Mouse (Mus musculus) bone marrow, adult 2 months (tissue): Measurements from ENCODE around the gene Synj1. TPM values are rescaled to one million over a fixed set of nuclear protein-coding genes. Genes with fewer than 3 reads are reported as not detected.
A peak's percentile ranks its signal among the peaks of the same experiment; 100 is the strongest.

Experiments
- H3K27ac ChIP-seq: fragments of 200-500 bp; 2 replicates; pipeline ENCODE4 v1.5.1; 2012; ENCODE audit warnings: low read depth, mild to moderate bottlenecking, control low read depth, inconsistent platforms, low read length; ENCODE audit not compliant: control insufficient read depth, poor library complexity, insufficient read depth
- H3K4me1 ChIP-seq: fragments of 200-500 bp; 2 replicates; pipeline ENCODE4 v1.6.1; 2011; ENCODE audit warnings: low read length; ENCODE audit not compliant: control insufficient read depth, insufficient read depth
- H3K4me3 ChIP-seq: fragments of 200-500 bp; replicated peaks from 2 replicates; pipeline ENCODE3; 2011; ENCODE audit warnings: mild to moderate bottlenecking, low read depth, low read length, control low read depth; ENCODE audit not compliant: control insufficient read depth
- CTCF ChIP-seq: fragments of 200-500 bp; IDR thresholded peaks from 2 replicates; pipeline ENCODE4 v1.5.1; 2011; ENCODE audit warnings: low read length, control low read depth; ENCODE audit not compliant: control insufficient read depth, insufficient read depth
- POLR2A ChIP-seq: fragments of 200-500 bp; IDR thresholded peaks from 2 replicates; pipeline ENCODE4 v1.6.1; 2011; ENCODE audit warnings: low read depth, mild to moderate bottlenecking, control low read depth, low read length, borderline replicate concordance; ENCODE audit not compliant: control insufficient read depth
- WGBS: fragments of 180-500 bp; shearing (Covaris S2); methylation state at CpG from one replicate; pipeline ENCODE4 v1.1.7; 2018; 5-methylcytosine and 5-hydroxymethylcytosine counted together
- polyA plus RNA-seq: library from polyadenylated mRNA; stranded (reverse); fragments of >200 nt; gene quantifications from 2 replicates; pipeline ENCODE4 v1.2.4, GENCODE M21; 2011; ENCODE audit warnings: low replicate concordance; ENCODE audit not compliant: missing spikeins, insufficient read depth, insufficient read length

Synj1 gene
- polyA plus RNA-seq, 1 experiment = 38.2 TPM

- 83% methylated on average over 8 of the region's 8 CpGs for WGBS
- no peak for TF ChIP-seq POLR2A
- no peak for TF ChIP-seq CTCF
- H3K4me1 ChIP-seq = no peaks in the 10 kb centered on the region; the same call in 1 of the 2 replicates
- H3K27ac ChIP-seq = peak overlapping the region; percentile 58
- peak overlapping the region; percentile 60 for H3K4me3 ChIP-seq
These were observed 23.1 kb downstream of the Synj1 start for GRCm38 (mm10) chr16:90988039-90988438.

GRCm38 (mm10) chr16:90971004-90971403 lies 40.1 kb downstream of the Synj1 start:
- H3K27ac ChIP-seq = no peak overlapping the region
- WGBS = 90% methylated on average over 6 of the region's 6 CpGs

DNA sequence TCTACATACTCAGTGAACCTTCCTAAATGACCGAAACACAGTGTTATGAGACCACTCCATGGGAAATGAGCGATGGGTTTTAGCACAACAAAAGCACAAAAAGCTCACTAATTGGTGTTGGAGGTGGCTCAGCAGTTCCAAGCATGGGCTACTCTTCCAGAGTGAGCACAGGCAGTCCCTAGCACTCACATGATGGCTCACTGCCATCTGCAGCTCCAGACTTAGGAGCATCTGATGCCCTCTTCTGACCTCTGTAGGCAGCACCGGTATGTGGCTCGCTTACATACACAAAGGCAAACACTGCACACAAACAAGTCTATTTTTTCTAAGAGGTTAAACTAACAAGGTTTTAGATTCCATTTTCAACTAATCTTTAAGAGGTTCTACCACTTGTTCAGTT lies 44.9 kb downstream of the Synj1 start:
- no peak overlapping the region for H3K27ac ChIP-seq
- H3K4me1 ChIP-seq = peaks cover 2% of the 10 kb centered on the region; the same call in 1 of the 2 replicates
- TF ChIP-seq CTCF (no peak), POLR2A (no peak)
- 88% methylated on average over 4 of the region's 4 CpGs for whole genome bisulfite sequencing
- no peak overlapping the region for H3K4me3 ChIP-seq

More at GRCm38 (mm10) chr16:90971004-90971403, 40.1 kb downstream of the Synj1 start:
- no peaks in the 10 kb centered on the region for H3K4me1 ChIP-seq
- TF ChIP-seq POLR2A (no peak), CTCF (no peak)
- H3K4me3 ChIP-seq = no peak overlapping the region

DNA sequence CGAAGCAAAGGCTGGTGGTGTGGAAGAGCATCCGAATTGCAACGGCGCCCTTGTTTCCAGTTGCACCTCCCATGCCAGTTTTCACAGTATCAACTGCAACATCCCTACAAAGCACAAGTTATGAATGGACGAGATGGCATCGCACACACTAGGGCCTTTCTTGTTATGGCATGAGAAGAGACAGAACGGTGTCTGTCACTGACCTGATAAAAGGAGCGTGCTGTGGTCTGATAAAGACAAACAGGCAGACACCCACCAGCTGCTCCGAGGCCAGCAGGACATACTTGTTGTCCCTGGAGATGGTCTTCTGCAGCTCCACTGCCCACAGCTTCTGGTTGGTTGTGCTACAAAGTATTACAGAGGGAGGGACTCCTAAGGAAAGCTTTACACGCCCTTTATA lies 46.8 kb downstream of the Synj1 start:
- Histone ChIP-seq H3K4me1 (peaks cover 2% of the 10 kb centered on the region; the same call in 1 of the 2 replicates), H3K27ac (peak overlapping the region; percentile 61; the same call in 1 of the 2 replicates), H3K4me3 (no peak overlapping the region)
- 73% methylated on average over 10 of the region's 10 CpGs for WGBS
- TF ChIP-seq CTCF (no peak), POLR2A (no peak)

DNA sequence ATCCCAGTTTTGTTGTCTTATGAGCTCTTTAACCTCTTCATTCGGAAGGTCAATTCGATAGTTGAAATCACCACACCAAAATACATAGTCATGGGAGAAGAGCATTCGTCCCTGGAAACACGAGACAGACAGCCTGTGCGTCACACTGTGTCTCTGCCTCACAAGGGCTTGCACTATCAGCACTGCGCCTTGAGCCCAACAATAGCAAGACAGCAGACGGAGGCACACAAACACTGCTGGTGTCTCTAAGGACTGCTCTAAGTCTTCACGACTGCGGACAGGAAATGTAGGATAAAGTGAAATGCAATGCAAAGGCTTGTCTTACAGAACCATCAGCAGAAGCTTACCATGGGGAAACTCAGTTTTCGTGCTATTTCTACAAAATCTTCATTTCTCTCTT lies 47.2 kb downstream of the Synj1 start:
- peaks cover 2% of the 10 kb centered on the region; the same call in 1 of the 2 replicates for H3K4me1 ChIP-seq
- TF ChIP-seq CTCF = no peak
- no peak for TF ChIP-seq POLR2A
- no peak overlapping the region for H3K4me3 ChIP-seq
- WGBS = 84% methylated on average over 10 of the region's 10 CpGs
- H3K27ac ChIP-seq = no peak overlapping the region

DNA sequence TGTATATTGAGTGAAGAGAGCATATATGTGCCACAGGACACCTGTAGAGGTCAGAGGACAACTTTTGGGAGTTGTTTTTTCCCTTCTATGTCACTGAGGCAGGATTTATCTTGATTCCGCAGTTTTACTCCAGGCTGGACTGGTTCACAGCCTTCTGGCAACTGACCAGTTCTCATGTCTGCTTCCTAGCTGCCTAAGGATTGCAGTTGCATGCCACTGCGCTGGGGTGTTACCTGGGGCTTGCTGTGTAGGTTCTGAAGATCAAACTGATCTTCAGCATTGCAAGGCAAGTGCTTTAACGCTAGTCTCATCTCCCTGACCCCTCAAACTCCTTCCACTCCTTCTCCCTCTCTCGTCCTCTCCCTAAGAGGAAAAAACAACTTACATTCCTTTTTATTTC lies 47.9 kb downstream of the Synj1 start:
- no peak for TF ChIP-seq CTCF
- TF ChIP-seq POLR2A = no peak
- no peak overlapping the region for H3K27ac ChIP-seq
- WGBS = 87% methylated on average over 4 of the region's 4 CpGs
- H3K4me1 ChIP-seq = peaks cover 2% of the 10 kb centered on the region; the same call in 1 of the 2 replicates
- H3K4me3 ChIP-seq = no peak overlapping the region

GRCm38 (mm10) chr16:90958301-90959085 lies 52.6 kb downstream of the Synj1 start:
- H3K27ac ChIP-seq = no peak overlapping the region

DNA sequence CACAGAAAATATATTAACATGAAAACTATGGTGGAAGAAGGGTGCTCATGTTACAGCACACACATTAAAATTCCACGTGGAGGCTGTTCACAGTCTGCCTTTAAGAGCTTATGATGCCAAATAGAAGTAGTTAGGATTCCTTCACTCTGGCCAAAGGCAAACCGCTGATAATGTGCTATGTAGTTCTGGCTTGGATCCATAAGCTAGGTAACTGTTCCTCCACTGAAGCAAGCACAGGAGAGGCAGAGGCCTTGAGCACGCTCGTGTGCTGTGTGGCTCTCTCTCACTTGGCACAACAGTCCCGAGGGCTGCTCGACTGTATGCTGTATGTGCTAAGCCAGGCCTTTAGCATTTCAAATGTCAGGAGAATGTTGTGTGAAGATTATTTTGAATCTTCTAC lies 55.6 kb downstream of the Synj1 start:
- Histone ChIP-seq H3K4me1 (no peaks in the 10 kb centered on the region), H3K27ac (no peak overlapping the region), H3K4me3 (no peak overlapping the region)
- TF ChIP-seq POLR2A (no peak), CTCF (no peak)
- WGBS = 83% methylated on average over 6 of the region's 6 CpGs

More at GRCm38 (mm10) chr16:90958301-90959085, 52.6 kb downstream of the Synj1 start:
- no peaks in the 10 kb centered on the region for H3K4me1 ChIP-seq
- no peak overlapping the region for H3K4me3 ChIP-seq
- TF ChIP-seq POLR2A (no peak), CTCF (no peak)
- WGBS = 95% methylated on average over 5 of the region's 5 CpGs
